Mouse (Mus musculus) stomach, postnatal 0 days (tissue): Measurements from ENCODE around the gene Fcho2.

Experiments used
- CTCF ChIP-seq: IDR thresholded peaks from 2 replicates; pipeline ENCODE4 v1.5.1; 2016; ENCODE audit warnings: antibody characterized with exemption, low read depth, mild to moderate bottlenecking, moderate library complexity
- EP300 ChIP-seq: optimal IDR thresholded peaks from 2 replicates; pipeline ENCODE3; 2016; ENCODE audit warnings: antibody characterized with exemption

DNA sequence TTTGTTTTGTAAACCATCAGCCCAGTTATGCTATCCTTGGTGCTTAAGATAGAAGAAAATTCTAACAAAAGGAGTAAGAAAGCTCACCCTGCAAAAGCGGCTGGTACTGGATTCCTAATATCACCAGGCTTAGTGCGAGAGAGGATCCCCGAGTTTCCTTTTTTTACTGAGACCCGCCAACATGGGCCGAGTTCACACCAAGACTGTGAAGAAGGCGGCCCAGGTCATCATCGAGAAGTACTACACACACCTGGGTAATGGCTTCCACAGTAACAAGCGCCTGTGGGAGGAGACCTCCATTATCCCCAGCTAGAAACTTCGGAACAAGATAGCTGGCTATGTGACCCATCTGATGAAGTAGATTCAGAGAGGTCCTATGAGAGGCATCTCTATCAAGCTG is 1.3 kb upstream of the Fcho2 start:
- TF ChIP-seq CTCF (no peak), EP300 (no peak)
